Mouse (Mus musculus) olfactory bulb, adult 2 months (tissue): ENCODE results near the gene Gm9376.

ENCODE experiments used
- CTCF ChIP-seq: fragments of 200-500 bp; IDR thresholded peaks from 2 replicates; pipeline ENCODE4 v1.5.1; 2012; ENCODE audit warnings: low read depth, mild to moderate bottlenecking, low read length, moderate library complexity; ENCODE audit not compliant: insufficient read depth
- POLR2A ChIP-seq: fragments of 200-500 bp; IDR thresholded peaks from 2 replicates; pipeline ENCODE4 v1.6.1; 2012; ENCODE audit warnings: mild to moderate bottlenecking, low read depth, low read length, moderate library complexity; ENCODE audit not compliant: insufficient read depth

- TF ChIP-seq CTCF, result no peak
- no peak for TF ChIP-seq POLR2A
Measured at GRCm38 (mm10) chr14:118241416-118241815, 25.3 kb upstream of the Gm9376 start.
